Comparison of ENCODE assay signal across 9 mouse cellular contexts in genomic region chr9:21525937-21526633, GRCm38 (mm10). TPM values are rescaled to one million over a fixed set of nuclear protein-coding genes. Genes with fewer than 3 reads are reported as not detected.
DNase-seq lines count a peak whose midpoint lies in the region; ATAC-seq and TF ChIP-seq lines count a peak whose summit lies in the region.
"Had no signal": no experiment of that assay in that cellular context is flagged by ENCODE, and none has a peak within 500 bp of the region (broad histone marks: within the 10 kb centered on the region; RNA-seq: fewer than 3 reads in every experiment).

Gene AB124611 (plus strand): TSS chr9:21526176.

- H3K4me2 ChIP-seq in forebrain, embryonic 13.5 days = no peak within 1 kb of the TSS
- H3K4me2 ChIP-seq in forebrain, embryonic 11.5 days (ENCODE audit: low read depth, low read length, severe bottlenecking) = no peak within 1 kb of the TSS
- H3K4me2 ChIP-seq in liver, embryonic 13.5 days = 0 out of 2 replicates have a peak within 1 kb of the TSS, but pooled peaks have one; percentile 5
- H3K4me2 ChIP-seq in hindbrain, postnatal 0 days (ENCODE audit: low read depth, low read length) = no peak within 1 kb of the TSS
- H3K4me2 ChIP-seq: embryonic facial prominence, embryonic 12.5 days had no signal

- WGBS in forebrain, embryonic 13.5 days = 69% methylated on average over 14 of the region's 14 CpGs
- WGBS in forebrain, embryonic 11.5 days = 64% methylated on average over 14 of the region's 14 CpGs
- WGBS in liver, embryonic 13.5 days (ENCODE audit: insufficient replicate concordance) = 42% methylated on average over 14 of the region's 14 CpGs
- 17% methylated on average over 14 of the region's 14 CpGs for WGBS in spleen, adult 2 months
- WGBS in hindbrain, postnatal 0 days = 59% methylated on average over 14 of the region's 14 CpGs

- ATAC-seq in forebrain, embryonic 13.5 days = no peak
- no peak for ATAC-seq in forebrain, embryonic 11.5 days (replicated peaks; ENCODE audit: low FRiP score)
- peak; percentile 89 for ATAC-seq in activated CD4-positive, CD25-positive, alpha-beta regulatory T cell, adult 4 months
- ATAC-seq in liver, embryonic 13.5 days (ENCODE audit: low read depth) = peak; percentile 24; the same call in 1 of the 2 replicates
- ATAC-seq in hindbrain, postnatal 0 days = no peak

- no peaks in the 10 kb centered on the region for H3K9me3 ChIP-seq in forebrain, embryonic 13.5 days (replicated peaks)
- no peaks in the 10 kb centered on the region for H3K9me3 ChIP-seq in forebrain, embryonic 11.5 days (ENCODE audit: control insufficient read depth, low read length)
- H3K9me3 ChIP-seq in liver, embryonic 13.5 days (replicated peaks) = no peaks in the 10 kb centered on the region
- H3K9me3 ChIP-seq in hindbrain, postnatal 0 days (ENCODE audit: low read length) = no peaks in the 10 kb centered on the region
- H3K9me3 ChIP-seq: embryonic facial prominence, embryonic 12.5 days had no signal

- no peak within 1 kb of the TSS for H3K27ac ChIP-seq in forebrain, embryonic 13.5 days
- H3K27ac ChIP-seq in forebrain, embryonic 11.5 days (ENCODE audit: low read depth, low read length) = no peak within 1 kb of the TSS
- peak within 1 kb of the TSS; percentile 37 for H3K27ac ChIP-seq in liver, embryonic 13.5 days
- H3K27ac ChIP-seq in spleen, adult 2 months (ENCODE audit: insufficient read depth, low read length) = peak within 1 kb of the TSS; percentile 89
- H3K27ac ChIP-seq in hindbrain, postnatal 0 days = no peak within 1 kb of the TSS
- H3K27ac ChIP-seq: embryonic facial prominence, embryonic 12.5 days had no signal

- H3K27me3 ChIP-seq in forebrain, embryonic 13.5 days = no peaks in the 10 kb centered on the region
- no peaks in the 10 kb centered on the region for H3K27me3 ChIP-seq in forebrain, embryonic 11.5 days (ENCODE audit: control insufficient read depth, insufficient read depth, low read length)
- no peaks in the 10 kb centered on the region for H3K27me3 ChIP-seq in liver, embryonic 13.5 days
- H3K27me3 ChIP-seq in spleen, adult 2 months (ENCODE audit: control insufficient read depth, insufficient read depth, low read length) = no peaks in the 10 kb centered on the region
- no peaks in the 10 kb centered on the region for H3K27me3 ChIP-seq in hindbrain, postnatal 0 days (ENCODE audit: insufficient read depth, low read length)
- H3K27me3 ChIP-seq: embryonic facial prominence, embryonic 12.5 days had no signal

- DNase-seq in forebrain, embryonic 11.5 days (ENCODE audit: low spot score) = no peak
- DNase-seq in liver, embryonic 13.5 days = no peak
- peak; percentile 37 to 77 for DNase-seq in spleen, adult 2 months (ENCODE audit: low read depth in 1 of 2, low spot score in 2 of 2)
- no peak for DNase-seq in cerebellum, adult 9-10 months
- DNase-seq in urinary bladder, postnatal 14 days (ENCODE audit: low spot score) = no peak
- no peak for DNase-seq in hindbrain, postnatal 0 days (ENCODE audit: low spot score)

- no peak within 1 kb of the TSS for H3K4me3 ChIP-seq in forebrain, embryonic 13.5 days
- no peak within 1 kb of the TSS for H3K4me3 ChIP-seq in forebrain, embryonic 11.5 days (ENCODE audit: low read depth, low read length)
- peak within 1 kb of the TSS; percentile 6 for H3K4me3 ChIP-seq in liver, embryonic 13.5 days (replicated peaks)
- peak within 1 kb of the TSS; percentile 78 for H3K4me3 ChIP-seq in spleen, adult 2 months (ENCODE audit: extremely low read depth, insufficient read depth, insufficient read length)
- H3K4me3 ChIP-seq in hindbrain, postnatal 0 days (ENCODE audit: low read length) = no peak within 1 kb of the TSS
- H3K4me3 ChIP-seq: embryonic facial prominence, embryonic 12.5 days had no signal

- no peak for TF ChIP-seq CTCF in spleen, adult 2 months (IDR thresholded peaks at IDR 0.05; ENCODE audit: extremely low read depth, insufficient read depth, insufficient read length, insufficient replicate concordance)
- TF ChIP-seq CTCF in hindbrain, postnatal 0 days (IDR thresholded peaks at IDR 0.05; ENCODE audit: low read depth) = no peak

- peak within 1 kb of the TSS; percentile 9 for H3K9ac ChIP-seq in forebrain, embryonic 13.5 days
- H3K9ac ChIP-seq in forebrain, embryonic 11.5 days (ENCODE audit: low read length) = no peak within 1 kb of the TSS
- no peak within 1 kb of the TSS for H3K9ac ChIP-seq in liver, embryonic 13.5 days
- no peak within 1 kb of the TSS for H3K9ac ChIP-seq in hindbrain, postnatal 0 days (replicated peaks; ENCODE audit: low read length)
- H3K9ac ChIP-seq: embryonic facial prominence, embryonic 12.5 days had no signal

- TF ChIP-seq POLR2A in spleen, adult 2 months (IDR thresholded peaks at IDR 0.05; ENCODE audit: low read depth, low read length) = peak; percentile 19; the same call in 1 of the 2 replicates

- H3K4me1 ChIP-seq in forebrain, embryonic 13.5 days = no peaks in the 10 kb centered on the region
- H3K4me1 ChIP-seq in forebrain, embryonic 11.5 days (replicated peaks; ENCODE audit: control insufficient read depth, insufficient read depth, low read length) = no peaks in the 10 kb centered on the region
- peaks cover 18% of the 10 kb centered on the region for H3K4me1 ChIP-seq in liver, embryonic 13.5 days (replicated peaks)
- peaks cover 12% of the 10 kb centered on the region; the same call in 1 of the 2 replicates for H3K4me1 ChIP-seq in spleen, adult 2 months (ENCODE audit: control insufficient read depth, insufficient read depth, insufficient read length)
- H3K4me1 ChIP-seq in hindbrain, postnatal 0 days (ENCODE audit: insufficient read depth, low read length) = no peaks in the 10 kb centered on the region
- H3K4me1 ChIP-seq: embryonic facial prominence, embryonic 12.5 days had no signal

- no peaks in the 10 kb centered on the region for H3K36me3 ChIP-seq in forebrain, embryonic 13.5 days (ENCODE audit: poor library complexity, severe bottlenecking)
- no peaks in the 10 kb centered on the region for H3K36me3 ChIP-seq in forebrain, embryonic 11.5 days (ENCODE audit: control insufficient read depth, insufficient read depth, low read length)
- no peaks in the 10 kb centered on the region for H3K36me3 ChIP-seq in liver, embryonic 13.5 days
- H3K36me3 ChIP-seq in spleen, adult 2 months (ENCODE audit: control insufficient read depth, insufficient read depth, low read length) = peaks cover 10% of the 10 kb centered on the region
- H3K36me3 ChIP-seq in hindbrain, postnatal 0 days (ENCODE audit: insufficient read depth, low read length) = no peaks in the 10 kb centered on the region

RNA-seq across cellular contexts. Expression of gene AB124611, which starts in this region (rescaled TPM):
- polyA plus RNA-seq in forebrain, embryonic 13.5 days (2015; fragmentation: Nextera tagmentation; extraction: Ambion mirVana) = 5.3 and 5.4 TPM in 2 replicates
- polyA plus RNA-seq in forebrain, embryonic 11.5 days (2014; fragmentation: Nextera tagmentation; extraction: Ambion mirVana) = 5.6 and 5.7 TPM in 2 replicates
- 10 to 100 TPM; 56.9 to 62.4 TPM for polyA plus RNA-seq in activated CD4-positive, CD25-positive, alpha-beta regulatory T cell, adult 4 months (2017; shearing (Covaris generic))
- polyA plus RNA-seq in liver, embryonic 13.5 days (2015; fragmentation: Nextera tagmentation; extraction: Ambion mirVana) = 3.5 and 4.1 TPM in 2 replicates
- polyA plus RNA-seq in spleen, adult 2 months (2012; rRNA removed) = 69.1 and 79.0 TPM in 2 replicates
- total RNA-seq in hindbrain, postnatal 0 days (2014; rRNA removed) = 1.2 and 2.2 TPM in 2 replicates
- 1.1 and 1.2 TPM in 2 replicates for polyA plus RNA-seq in hindbrain, postnatal 0 days (2015; fragmentation: Nextera tagmentation; extraction: Ambion mirVana)

Comparison
In these comparisons a context has a peak if more than half of its experiments do, and no peak if none do; other contexts are left out.
1. ATAC-seq: peak in activated CD4-positive, CD25-positive, alpha-beta regulatory T cell, adult 4 months (single experiment) and liver, embryonic 13.5 days (single experiment); none in forebrain, embryonic 13.5 days (single experiment), forebrain, embryonic 11.5 days (single experiment) and hindbrain, postnatal 0 days (single experiment).
2. H3K27ac ChIP-seq: peak in liver, embryonic 13.5 days (single experiment) and spleen, adult 2 months (single experiment); none in forebrain, embryonic 13.5 days (single experiment), forebrain, embryonic 11.5 days (single experiment) and hindbrain, postnatal 0 days (single experiment).
3. H3K4me3 ChIP-seq: peak in liver, embryonic 13.5 days (single experiment) and spleen, adult 2 months (single experiment); none in forebrain, embryonic 13.5 days (single experiment), forebrain, embryonic 11.5 days (single experiment) and hindbrain, postnatal 0 days (single experiment).
4. DNase-seq: peak in spleen, adult 2 months (2 of 2); none in forebrain, embryonic 11.5 days (single experiment), liver, embryonic 13.5 days (single experiment), cerebellum, adult 9-10 months (single experiment), urinary bladder, postnatal 14 days (single experiment) and hindbrain, postnatal 0 days (single experiment).